In the genomic region with DNA sequence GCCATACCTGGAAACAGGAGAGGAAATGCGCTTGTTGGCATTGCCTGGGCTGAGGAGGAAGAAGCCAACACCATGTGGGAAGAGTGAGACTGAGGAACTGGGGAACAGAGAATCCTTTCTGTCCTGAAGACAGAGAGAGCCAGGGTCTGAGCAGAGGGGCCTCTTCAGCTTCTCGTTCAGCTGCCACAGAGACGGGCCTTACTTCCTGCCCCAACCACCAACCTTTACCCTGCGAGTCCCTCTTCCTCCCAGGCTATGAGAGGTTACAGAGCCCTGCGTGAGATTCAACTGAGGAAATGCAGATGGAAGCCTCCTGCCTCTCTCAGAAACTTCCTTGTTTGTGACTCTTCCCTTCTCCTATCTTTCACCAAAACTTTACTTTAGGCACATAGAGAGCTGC, we compare ENCODE assay signal across 16 mouse cellular contexts. TPM values are rescaled to one million over a fixed set of nuclear protein-coding genes. Genes with fewer than 3 reads are reported as not detected.
DNase-seq lines count a peak whose midpoint lies in the region; ATAC-seq and TF ChIP-seq lines count a peak whose summit lies in the region.
"Had no signal": no experiment of that assay in that cellular context is flagged by ENCODE, and none has a peak within 500 bp of the region (broad histone marks: within the 10 kb centered on the region; RNA-seq: fewer than 3 reads in every experiment).

No protein-coding gene starts in this region.

- H3K4me2 ChIP-seq in heart, embryonic 12.5 days = 0 out of 2 replicates have a peak overlapping the region, but pooled peaks have one; percentile 0
- H3K4me2 ChIP-seq in liver, embryonic 13.5 days = peak overlapping the region; percentile 36
- no peak overlapping the region for H3K4me2 ChIP-seq in hindbrain, embryonic 11.5 days (replicated peaks; ENCODE audit: low read depth, low read length)
- H3K4me2 ChIP-seq: hindbrain, embryonic 14.5 days; stomach, embryonic 15.5 days had no signal

- no peaks in the 10 kb centered on the region for H3K27me3 ChIP-seq in heart, embryonic 12.5 days (replicated peaks)
- H3K27me3 ChIP-seq in liver, embryonic 13.5 days = no peaks in the 10 kb centered on the region
- no peaks in the 10 kb centered on the region for H3K27me3 ChIP-seq in thymus, adult 2 months (ENCODE audit: control insufficient read depth, insufficient read depth, low read length)
- H3K27me3 ChIP-seq in hindbrain, embryonic 11.5 days (ENCODE audit: control insufficient read depth, insufficient read depth, low read length) = no peaks in the 10 kb centered on the region
- H3K27me3 ChIP-seq: Patski; stomach, embryonic 15.5 days had no signal

- intact Hi-C loops in left cerebral cortex, postnatal 36 days (cut with DNase I) = no loop called here

- no peaks in the 10 kb centered on the region for H3K9me3 ChIP-seq in heart, embryonic 12.5 days (replicated peaks)
- no peaks in the 10 kb centered on the region for H3K9me3 ChIP-seq in liver, embryonic 13.5 days (replicated peaks)
- no peaks in the 10 kb centered on the region for H3K9me3 ChIP-seq in hindbrain, embryonic 11.5 days (ENCODE audit: control insufficient read depth, low read length)
- H3K9me3 ChIP-seq: limb, embryonic 10.5 days; stomach, embryonic 15.5 days had no signal

- TF ChIP-seq POLR2A in thymus, adult 2 months (IDR thresholded peaks at IDR 0.05; ENCODE audit: control insufficient read depth, extremely low read depth, insufficient read depth, low read length, poor library complexity) = no peak

- H3K27ac ChIP-seq in heart, embryonic 12.5 days (ENCODE audit: poor library complexity, severe bottlenecking) = peak overlapping the region; percentile 55
- H3K27ac ChIP-seq in liver, embryonic 13.5 days = peak overlapping the region; percentile 75
- H3K27ac ChIP-seq in thymus, adult 2 months (ENCODE audit: control insufficient read depth, insufficient read depth, low read length) = peak overlapping the region; percentile 68
- no peak overlapping the region for H3K27ac ChIP-seq in hindbrain, embryonic 11.5 days (ENCODE audit: low read depth, low read length)
- H3K27ac ChIP-seq: hindbrain, embryonic 14.5 days; limb, embryonic 10.5 days; stomach, embryonic 15.5 days had no signal

- peaks cover 53% of the 10 kb centered on the region for H3K36me3 ChIP-seq in heart, embryonic 12.5 days
- H3K36me3 ChIP-seq in liver, embryonic 13.5 days = peaks cover 32% of the 10 kb centered on the region
- H3K36me3 ChIP-seq in thymus, adult 2 months (ENCODE audit: control insufficient read depth, insufficient read depth, low read length) = no peaks in the 10 kb centered on the region
- no peaks in the 10 kb centered on the region for H3K36me3 ChIP-seq in hindbrain, embryonic 11.5 days (ENCODE audit: control insufficient read depth, insufficient read depth, low read length)

- no peak for ATAC-seq in heart, embryonic 12.5 days (ENCODE audit: insufficient number of reproducible peaks, low FRiP score)
- ATAC-seq in liver, embryonic 13.5 days (ENCODE audit: low read depth) = no peak
- no peak for ATAC-seq in hindbrain, embryonic 11.5 days (ENCODE audit: low FRiP score)
- ATAC-seq: Patski had no signal

- WGBS in heart, embryonic 12.5 days = 24% methylated on average over 5 of the region's 5 CpGs
- 22% methylated on average over 5 of the region's 5 CpGs for WGBS in liver, embryonic 13.5 days (ENCODE audit: insufficient replicate concordance)
- 11% methylated on average over 5 of the region's 5 CpGs for WGBS in thymus, adult 2 months
- 81% methylated on average over 5 of the region's 5 CpGs for WGBS in hindbrain, embryonic 11.5 days

- TF ChIP-seq CTCF in thymus, adult 2 months (IDR thresholded peaks at IDR 0.05; ENCODE audit: borderline replicate concordance, control insufficient read depth, extremely low read depth, insufficient read depth, low read length, poor library complexity) = no peak

- no peak overlapping the region for H3K4me3 ChIP-seq in heart, embryonic 12.5 days
- no peak overlapping the region for H3K4me3 ChIP-seq in liver, embryonic 13.5 days (replicated peaks)
- H3K4me3 ChIP-seq in thymus, adult 2 months (ENCODE audit: control insufficient read depth, insufficient read depth, low read length) = peak overlapping the region; percentile 42
- H3K4me3 ChIP-seq in hindbrain, embryonic 11.5 days (ENCODE audit: low read depth, low read length) = no peak overlapping the region
- H3K4me3 ChIP-seq: limb, embryonic 10.5 days; stomach, embryonic 15.5 days had no signal

- peak overlapping the region; percentile 37; the same call in 1 of the 2 replicates for H3K9ac ChIP-seq in heart, embryonic 12.5 days
- peak overlapping the region; percentile 52 for H3K9ac ChIP-seq in liver, embryonic 13.5 days
- no peak overlapping the region for H3K9ac ChIP-seq in hindbrain, embryonic 11.5 days (ENCODE audit: low read depth, low read length)
- H3K9ac ChIP-seq: hindbrain, embryonic 14.5 days; stomach, embryonic 15.5 days had no signal

- DNase-seq in heart, adult 8-10 months (ENCODE audit: low spot score) = no peak
- peak; percentile 49 for DNase-seq in T-cell, adult 2 months (ENCODE audit: low spot score)
- no peak for DNase-seq in liver, embryonic 13.5 days
- peak; percentile 68 for DNase-seq in thymus, adult 2 months
- DNase-seq in hindbrain, embryonic 11.5 days (ENCODE audit: low spot score) = no peak
- DNase-seq in left cerebral cortex, postnatal 36 days (ENCODE audit: low spot score in 2 of 2) = no peak
- DNase-seq in B cell, adult 2 months = no peak
- DNase-seq: adrenal gland, postnatal 14 days; cerebellum, adult 2 months; kidney, adult 9 months; lung, postnatal 10 days had no signal

- H3K4me1 ChIP-seq in heart, embryonic 12.5 days (replicated peaks) = peaks cover 18% of the 10 kb centered on the region
- H3K4me1 ChIP-seq in liver, embryonic 13.5 days (replicated peaks) = peaks cover 43% of the 10 kb centered on the region
- peaks cover 22% of the 10 kb centered on the region for H3K4me1 ChIP-seq in thymus, adult 2 months (replicated peaks; ENCODE audit: control insufficient read depth, insufficient read depth, low read length)
- H3K4me1 ChIP-seq in hindbrain, embryonic 11.5 days (replicated peaks; ENCODE audit: control insufficient read depth, insufficient read depth, low read length) = no peaks in the 10 kb centered on the region
- H3K4me1 ChIP-seq: stomach, embryonic 15.5 days had no signal

RNA-seq across cellular contexts. Expression of a gene that starts 29.2 kb away (rescaled TPM):
- polyA plus RNA-seq in heart, embryonic 12.5 days (2016; fragmentation: Nextera tagmentation; extraction: Ambion mirVana) = 4.3 and 4.8 TPM in 2 replicates
- 10 to 100 TPM; 27.2 to 32.6 (median 31.2) TPM for total RNA-seq in heart, adult 8-10 months (2022)
- 1.9 and 2.3 TPM in 2 replicates for polyA plus RNA-seq in liver, embryonic 13.5 days (2015; fragmentation: Nextera tagmentation; extraction: Ambion mirVana)
- polyA plus RNA-seq in thymus, adult 2 months (2012; rRNA removed) = 135 and 145 TPM in 2 replicates
- polyA plus RNA-seq in hindbrain, embryonic 11.5 days (2014; fragmentation: Nextera tagmentation; extraction: Ambion mirVana) = 2.0 and 3.5 TPM in 2 replicates
- 10 to 100 TPM; 34.4 to 35.9 TPM for total RNA-seq in left cerebral cortex, postnatal 36 days (2021)

Comparison
In these comparisons a context has a peak if more than half of its experiments do, and no peak if none do; other contexts are left out.
1. DNase-seq: peak in T-cell, adult 2 months (single experiment) and thymus, adult 2 months (single experiment); none in heart, adult 8-10 months (single experiment), liver, embryonic 13.5 days (single experiment), hindbrain, embryonic 11.5 days (single experiment), left cerebral cortex, postnatal 36 days (0 of 2) and B cell, adult 2 months (0 of 2).
2. RNA of a gene that starts 29.2 kb away (polyA plus RNA-seq): 135 to 145 TPM in thymus, adult 2 months; 4.3 to 4.8 TPM in heart, embryonic 12.5 days, 2.0 to 3.5 TPM in hindbrain, embryonic 11.5 days and 1.9 to 2.3 TPM in liver, embryonic 13.5 days; every median in the first group is over 10 times any median in the second.